Mouse (Mus musculus) layer of hippocampus, adult 8-10 months (tissue): Measurements from ENCODE around the gene Gm10647. TPM values are rescaled to one million over a fixed set of nuclear protein-coding genes. Genes with fewer than 3 reads are reported as not detected.

Source experiments
- DNase-seq, 2 experiments: peaks; one replicate each; pipeline ENCODE4 v3.0.0; 2022; ENCODE audit warnings: low spot score in 2 of 2
- total RNA-seq, 4 experiments: library from RNA; stranded (reverse); gene quantifications; 2 replicates each; pipeline ENCODE4 v1.2.4; 2022

The Gm10647 gene
- total RNA-seq, 4 experiments from 2014 or later, result 0.18 to 0.60 (median 0.45) TPM

- DNase-seq, result no peak
Measured at GRCm38 (mm10) chr9:66846822-66847221, 50.0 kb downstream of the Gm10647 start.

Other genes with a start within 250 kb of the Gm10647 start
- 10 to 100 TPM; 39.9 to 47.9 (median 43.7) TPM for gene Usp3, start 203.9 kb upstream of the Gm10647 start, total RNA-seq
- gene Car12, start 83.4 kb upstream of the Gm10647 start, total RNA-seq, result 10 to 100 TPM; 33.8 to 56.2 (median 43.3) TPM
- gene Aph1b, start 1.5 kb upstream of the Gm10647 start, total RNA-seq, result 10 to 100 TPM; 18.9 to 35.6 (median 28.1) TPM
- 10 to 100 TPM in 2 of 4 experiments, 1 to 10 TPM in 2; 7.3 to 11.2 (median 9.6) TPM for gene Aph1c, start 37.7 kb downstream of the Gm10647 start, total RNA-seq
- 10 to 100 TPM; 37.9 to 58.3 (median 47.4) TPM for gene Rab8b, start 122.6 kb downstream of the Gm10647 start, total RNA-seq
- gene Rps27l, start 149.0 kb downstream of the Gm10647 start, total RNA-seq, result 10 to 100 TPM; 38.7 to 48.0 (median 44.1) TPM
- gene Lactb, start 178.4 kb downstream of the Gm10647 start, total RNA-seq, result 10 to 100 TPM; 13.8 to 17.4 (median 16.6) TPM